Comparison of ENCODE assay signal across 9 mouse cellular contexts in the genomic region with DNA sequence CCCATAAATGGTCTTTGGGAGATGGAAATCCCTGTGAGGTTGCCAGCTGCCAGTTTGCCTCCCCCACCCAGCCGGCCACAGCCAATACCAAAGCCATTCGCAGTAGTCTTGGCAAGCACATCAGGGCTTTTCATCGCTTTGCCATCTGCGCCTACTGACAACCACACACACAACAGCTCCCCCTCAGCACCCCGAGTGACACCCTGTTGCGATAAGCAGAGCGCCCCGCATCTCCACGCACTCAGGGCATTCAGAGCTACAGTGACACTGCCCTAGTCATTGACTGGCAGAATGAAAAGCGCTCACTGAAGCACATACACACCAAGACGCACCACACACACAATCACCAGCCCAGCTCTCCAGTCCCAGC. TPM values are rescaled to one million over a fixed set of nuclear protein-coding genes. Genes with fewer than 3 reads are reported as not detected.
DNase-seq lines count a peak whose midpoint lies in the region; ATAC-seq lines count a peak whose summit lies in the region.
"Had no signal": no experiment of that assay in that cellular context is flagged by ENCODE, and none has a peak within 500 bp of the region (broad histone marks: within the 10 kb centered on the region; RNA-seq: fewer than 3 reads in every experiment).

No protein-coding gene starts in this region.

- H3K27me3 ChIP-seq in kidney, embryonic 14.5 days (ENCODE audit: control insufficient read depth, insufficient read depth, low read length): peaks cover 27% of the 10 kb centered on the region
- 0 out of 2 replicates have a peak, but pooled peaks cover 4% of the 10 kb centered on the region for H3K27me3 ChIP-seq in heart, embryonic 16.5 days (ENCODE audit: control insufficient read depth, insufficient read depth, low read length)
- peaks cover 27% of the 10 kb centered on the region for H3K27me3 ChIP-seq in midbrain, embryonic 15.5 days (replicated peaks)

- no peaks in the 10 kb centered on the region for H3K9me3 ChIP-seq in kidney, embryonic 14.5 days (ENCODE audit: control insufficient read depth, low read length)
- H3K9me3 ChIP-seq in heart, embryonic 16.5 days (replicated peaks; ENCODE audit: control insufficient read depth, low read length): no peaks in the 10 kb centered on the region
- H3K9me3 ChIP-seq in midbrain, embryonic 15.5 days: no peaks in the 10 kb centered on the region

- H3K4me2 ChIP-seq in kidney, embryonic 14.5 days (replicated peaks; ENCODE audit: low read depth, low read length): peak overlapping the region; percentile 72
- H3K4me2 ChIP-seq in heart, embryonic 16.5 days (ENCODE audit: low read depth, low read length): peak overlapping the region; percentile 95
- H3K4me2 ChIP-seq in midbrain, embryonic 15.5 days: peak overlapping the region; percentile 67

- 31% methylated on average over 11 of the region's 11 CpGs for WGBS in kidney, embryonic 14.5 days
- 17% methylated on average over 11 of the region's 11 CpGs for WGBS in heart, embryonic 16.5 days
- WGBS in midbrain, embryonic 15.5 days: 26% methylated on average over 11 of the region's 11 CpGs

- H3K36me3 ChIP-seq in kidney, embryonic 14.5 days (ENCODE audit: control insufficient read depth, insufficient read depth, low read length): peaks cover 9% of the 10 kb centered on the region
- peaks cover 5% of the 10 kb centered on the region; the same call in 1 of the 2 replicates for H3K36me3 ChIP-seq in heart, embryonic 16.5 days (ENCODE audit: control insufficient read depth, insufficient read depth)
- peaks cover 9% of the 10 kb centered on the region for H3K36me3 ChIP-seq in midbrain, embryonic 15.5 days (replicated peaks)

- no peak for ATAC-seq in kidney, embryonic 14.5 days (ENCODE audit: low FRiP score, low TSS enrichment)
- ATAC-seq in heart, embryonic 16.5 days (replicated peaks; ENCODE audit: extremely low read depth, insufficient read depth, low FRiP score): no peak
- no peak for ATAC-seq in midbrain, embryonic 15.5 days (replicated peaks)

- no peak for DNase-seq in kidney, adult 18-20 months
- DNase-seq in cerebellum, adult 8-10 months: peak; percentile 73
- DNase-seq in left cerebral cortex, postnatal 25 days (ENCODE audit: low spot score in 2 of 2): peak; percentile 66 to 82
- DNase-seq in kidney, adult 8-10 months: no peak
- DNase-seq in urinary bladder, postnatal 14 days (ENCODE audit: low spot score): no peak

- peaks cover 4% of the 10 kb centered on the region; the same call in 1 of the 2 replicates for H3K4me1 ChIP-seq in kidney, embryonic 14.5 days (ENCODE audit: control insufficient read depth, insufficient read depth, low read length)
- peaks cover 13% of the 10 kb centered on the region for H3K4me1 ChIP-seq in heart, embryonic 16.5 days (ENCODE audit: control insufficient read depth, insufficient read depth, low read length)
- H3K4me1 ChIP-seq in midbrain, embryonic 15.5 days: peaks cover 10% of the 10 kb centered on the region

- peak overlapping the region; percentile 46; the same call in 1 of the 2 replicates for H3K4me3 ChIP-seq in kidney, embryonic 14.5 days (ENCODE audit: low read length)
- peak overlapping the region; percentile 64 for H3K4me3 ChIP-seq in heart, embryonic 16.5 days (ENCODE audit: low read length)
- H3K4me3 ChIP-seq in midbrain, embryonic 15.5 days: peak overlapping the region; percentile 47

- no peak overlapping the region for H3K27ac ChIP-seq in kidney, embryonic 14.5 days (ENCODE audit: low read depth, low read length)
- no peak overlapping the region for H3K27ac ChIP-seq in heart, embryonic 16.5 days (ENCODE audit: low read length)
- H3K27ac ChIP-seq in midbrain, embryonic 15.5 days: no peak overlapping the region
- H3K27ac ChIP-seq: macrophage had no signal

- H3K9ac ChIP-seq in kidney, embryonic 14.5 days (ENCODE audit: low read depth, low read length): no peak overlapping the region
- H3K9ac ChIP-seq in heart, embryonic 16.5 days (ENCODE audit: low read length): peak overlapping the region; percentile 70; the same call in 1 of the 2 replicates
- peak overlapping the region; percentile 46; the same call in 1 of the 2 replicates for H3K9ac ChIP-seq in midbrain, embryonic 15.5 days

- intact Hi-C loops in left cerebral cortex, postnatal 25 days (cut with DNase I): loop anchor here (1.0 kb wide), 1 partner anchor 22 kb away; no protein-coding TSS in a partner anchor

RNA-seq across cellular contexts. Expression of a gene that starts 2.2 kb away (rescaled TPM):
- polyA plus RNA-seq in kidney, embryonic 14.5 days (2014; fragmentation: Nextera tagmentation; extraction: Ambion mirVana): 1.4 and 1.7 TPM in 2 replicates
- 4.8 and 4.9 TPM in 2 replicates for polyA plus RNA-seq in heart, embryonic 16.5 days (2015; fragmentation: Nextera tagmentation; extraction: Ambion mirVana)
- total RNA-seq in left cerebral cortex, postnatal 25 days (2021): 10 to 100 TPM; 26.4 to 28.8 TPM
- polyA plus RNA-seq in midbrain, embryonic 15.5 days (2015; fragmentation: Nextera tagmentation; extraction: Ambion mirVana): 9.5 and 10.1 TPM in 2 replicates
- polyA plus RNA-seq: macrophage had no signal

RNA-seq across cellular contexts. Expression of a gene that starts 11.1 kb away (rescaled TPM):
- polyA plus RNA-seq in kidney, embryonic 14.5 days (2014; fragmentation: Nextera tagmentation; extraction: Ambion mirVana): not detected in 2 replicates
- not detected in 2 replicates for polyA plus RNA-seq in heart, embryonic 16.5 days (2015; fragmentation: Nextera tagmentation; extraction: Ambion mirVana)
- 1 to 10 TPM in 1 of 2 experiments, under 1 TPM in 1; 0.57 to 6.8 TPM for total RNA-seq in left cerebral cortex, postnatal 25 days (2021)
- polyA plus RNA-seq in midbrain, embryonic 15.5 days (2015; fragmentation: Nextera tagmentation; extraction: Ambion mirVana): 1.4 and 4.4 TPM in 2 replicates

RNA-seq across cellular contexts. Expression of a gene that starts 16.5 kb away (rescaled TPM):
- 223 and 260 TPM in 2 replicates for polyA plus RNA-seq in kidney, embryonic 14.5 days (2014; fragmentation: Nextera tagmentation; extraction: Ambion mirVana)
- 470 and 482 TPM in 2 replicates for polyA plus RNA-seq in heart, embryonic 16.5 days (2015; fragmentation: Nextera tagmentation; extraction: Ambion mirVana)
- 100 to 1,000 TPM; 318 to 337 TPM for total RNA-seq in left cerebral cortex, postnatal 25 days (2021)
- 254 and 288 TPM in 2 replicates for polyA plus RNA-seq in midbrain, embryonic 15.5 days (2015; fragmentation: Nextera tagmentation; extraction: Ambion mirVana)

Comparison
In these comparisons a context has a peak if more than half of its experiments do, and no peak if none do; other contexts are left out.
1. DNase-seq: peak in cerebellum, adult 8-10 months (single experiment) and left cerebral cortex, postnatal 25 days (2 of 2); none in kidney, adult 18-20 months (single experiment), kidney, adult 8-10 months (0 of 2) and urinary bladder, postnatal 14 days (single experiment).
2. Peak in every context shown above with its lines, with median percentiles within 50 percentile points of each other: H3K4me2 ChIP-seq and H3K4me3 ChIP-seq.